Mouse (Mus musculus): ENCODE measurements around the gene Ralgps2. TPM values are rescaled to one million over a fixed set of nuclear protein-coding genes. Genes with fewer than 3 reads are reported as not detected.
A peak's percentile ranks its signal among the peaks of the same experiment; 100 is the strongest.

The Ralgps2 gene
- total RNA-seq, 1 experiment from 2014 or later = 28.6 TPM

DNA sequence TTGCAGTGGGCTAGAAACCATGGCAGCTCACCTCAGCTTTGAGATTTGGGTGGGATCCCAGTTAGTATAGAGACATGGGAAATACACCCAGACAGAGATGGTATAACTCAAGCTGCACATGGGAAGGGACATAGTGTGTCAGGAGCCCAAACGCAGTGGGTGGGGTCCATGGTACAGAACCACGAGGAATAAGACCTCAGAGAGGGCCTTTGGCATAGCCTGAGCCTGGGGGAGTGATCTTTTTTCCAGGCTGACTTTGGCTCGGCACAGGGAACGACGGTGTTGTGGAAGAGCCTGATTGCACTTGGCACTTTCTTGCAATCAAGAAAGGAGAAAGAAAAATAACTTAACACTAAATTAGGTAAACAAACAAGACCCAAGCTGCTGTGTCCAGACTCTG, 170.3 kb downstream of the Ralgps2 start:
- no peak for DNase-seq

DNA sequence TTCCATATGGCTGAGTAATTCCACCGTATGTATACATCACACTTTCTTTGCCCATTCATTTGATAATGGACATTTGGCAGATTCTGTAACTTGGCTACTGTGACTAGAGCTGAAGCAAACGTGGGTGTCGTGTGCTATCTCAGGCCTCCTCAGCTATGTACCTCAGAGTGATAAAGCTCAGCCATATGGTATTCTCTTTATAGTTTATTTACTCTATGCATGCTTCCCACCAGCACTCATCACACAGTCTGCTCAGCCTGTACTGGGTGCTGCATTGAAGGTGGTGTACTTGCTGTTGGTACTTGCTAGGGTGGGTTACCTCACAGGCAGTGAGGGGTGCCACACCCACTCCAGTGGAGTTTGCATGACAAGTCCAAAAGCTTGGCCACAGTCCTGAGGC, 174.1 kb downstream of the Ralgps2 start:
- DNase-seq = no peak

DNA sequence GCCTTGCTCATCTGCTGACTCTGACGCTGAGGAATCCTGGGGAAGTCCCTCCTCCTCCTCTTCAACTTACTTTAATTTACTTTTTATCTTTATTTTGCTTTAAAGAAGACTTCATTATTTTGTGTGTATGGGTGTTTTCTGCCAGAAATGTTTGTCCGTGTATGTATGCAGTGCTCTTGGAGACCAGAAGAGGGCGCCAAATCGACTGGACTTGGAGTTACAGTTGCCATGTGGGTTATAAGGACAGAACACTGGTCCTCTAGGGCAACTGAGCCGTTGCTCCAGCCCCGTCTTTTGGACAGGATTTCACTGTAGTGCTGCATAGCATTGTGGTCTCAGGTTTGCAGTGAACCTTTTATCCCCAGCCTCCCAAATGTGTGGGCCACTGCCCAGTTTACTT, 174.8 kb downstream of the Ralgps2 start:
- no peak for DNase-seq

DNA sequence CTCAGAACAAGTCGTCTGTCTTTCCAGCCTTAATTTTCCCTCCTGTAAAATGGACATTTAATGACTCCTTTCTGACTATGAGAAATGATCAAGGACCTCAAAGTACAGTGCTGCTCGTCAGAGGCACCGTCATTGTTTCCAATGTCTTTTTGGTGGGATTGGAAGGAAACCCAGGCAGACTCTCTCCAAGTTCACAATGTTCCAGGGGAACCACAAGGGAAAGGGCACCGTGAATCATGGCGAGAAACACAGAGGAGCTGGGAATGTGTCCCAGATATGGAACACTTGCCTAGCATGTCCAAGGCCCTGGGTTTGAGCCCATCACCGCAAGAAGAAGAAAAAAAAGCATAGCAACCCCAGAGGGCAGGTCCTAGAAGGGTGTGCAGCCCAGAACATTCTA, 176.1 kb downstream of the Ralgps2 start:
- DNase-seq = no peak

DNA sequence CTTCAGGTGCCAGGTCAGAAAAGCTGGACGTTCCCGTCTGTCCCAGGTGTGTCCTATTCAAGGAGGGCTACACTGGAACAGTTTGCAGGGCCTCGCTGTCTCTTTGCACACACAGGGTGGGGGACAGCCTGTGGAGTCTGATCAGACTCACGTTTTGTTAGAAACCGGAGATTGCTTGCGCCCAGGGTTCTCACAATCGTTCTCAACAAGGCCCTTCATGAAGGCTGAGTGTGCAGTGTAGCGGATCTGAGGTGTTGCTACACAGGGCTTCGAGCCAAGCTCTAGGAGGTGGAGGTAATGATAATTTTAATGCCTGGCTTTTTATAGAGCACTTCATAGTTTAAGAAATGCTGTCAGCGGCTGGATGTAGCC, 178.0 kb downstream of the Ralgps2 start:
- no peak for DNase-seq

DNA sequence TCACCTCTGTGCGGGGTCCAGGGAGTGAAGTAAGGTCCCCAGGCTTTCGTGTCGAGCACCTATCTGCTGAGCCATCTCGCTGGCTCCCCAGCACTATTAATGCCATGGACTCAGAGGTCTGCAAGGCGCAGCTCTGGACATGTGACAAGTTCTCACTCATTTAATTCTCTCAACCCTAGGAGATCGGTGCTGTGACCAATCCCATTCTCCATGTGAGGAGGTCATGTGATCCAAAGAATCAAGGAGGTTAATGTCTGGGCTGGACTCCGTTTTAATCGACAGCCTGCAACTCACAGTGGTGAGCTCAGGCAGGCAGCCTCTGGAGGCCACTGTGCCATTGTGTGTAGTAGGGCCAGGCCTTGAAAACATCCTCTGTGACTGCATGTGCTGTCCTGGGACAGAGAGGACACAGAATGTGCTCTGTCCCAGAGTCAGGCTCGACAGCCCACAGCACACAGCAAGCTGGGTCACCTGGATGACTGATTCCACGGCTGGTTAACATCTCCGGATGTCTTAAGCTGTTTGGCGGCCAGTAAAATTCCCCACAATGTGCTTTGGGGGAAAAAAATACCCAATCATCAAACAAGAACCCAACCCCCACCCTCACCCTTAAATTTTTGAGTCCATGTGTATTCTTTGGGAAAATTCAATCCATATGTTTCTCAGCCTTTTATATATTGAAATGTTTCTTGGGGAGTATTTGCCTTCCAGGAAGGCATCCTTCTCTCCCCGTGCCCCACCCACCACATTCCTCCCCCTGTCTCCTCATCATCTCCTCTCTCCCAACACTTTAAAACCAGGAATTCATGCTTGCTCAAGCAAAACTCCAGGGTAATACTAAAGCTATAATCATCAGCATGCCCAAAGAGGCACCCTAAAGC, 178.6 kb downstream of the Ralgps2 start:
- DNase-seq = no peak

DNA sequence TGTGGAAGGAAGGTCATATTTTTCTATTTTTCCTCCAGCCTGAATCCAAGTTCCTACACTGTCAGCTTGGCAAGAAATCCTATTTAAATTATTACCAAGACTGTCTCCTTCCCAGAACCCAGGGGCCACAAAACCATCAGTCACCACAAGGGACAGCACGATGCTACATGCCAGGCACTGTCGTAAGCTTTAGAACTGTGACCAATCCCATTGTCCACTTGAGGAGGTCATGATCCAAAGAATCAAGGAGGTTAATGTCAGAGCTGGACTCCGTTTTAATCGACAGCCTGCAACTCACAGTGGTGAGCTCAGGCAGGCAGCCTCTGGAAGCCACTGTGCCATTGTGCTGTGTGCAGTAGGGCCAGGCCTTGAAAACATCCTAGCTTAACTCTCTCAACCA, 181.1 kb downstream of the Ralgps2 start:
- no peak for DNase-seq

DNA sequence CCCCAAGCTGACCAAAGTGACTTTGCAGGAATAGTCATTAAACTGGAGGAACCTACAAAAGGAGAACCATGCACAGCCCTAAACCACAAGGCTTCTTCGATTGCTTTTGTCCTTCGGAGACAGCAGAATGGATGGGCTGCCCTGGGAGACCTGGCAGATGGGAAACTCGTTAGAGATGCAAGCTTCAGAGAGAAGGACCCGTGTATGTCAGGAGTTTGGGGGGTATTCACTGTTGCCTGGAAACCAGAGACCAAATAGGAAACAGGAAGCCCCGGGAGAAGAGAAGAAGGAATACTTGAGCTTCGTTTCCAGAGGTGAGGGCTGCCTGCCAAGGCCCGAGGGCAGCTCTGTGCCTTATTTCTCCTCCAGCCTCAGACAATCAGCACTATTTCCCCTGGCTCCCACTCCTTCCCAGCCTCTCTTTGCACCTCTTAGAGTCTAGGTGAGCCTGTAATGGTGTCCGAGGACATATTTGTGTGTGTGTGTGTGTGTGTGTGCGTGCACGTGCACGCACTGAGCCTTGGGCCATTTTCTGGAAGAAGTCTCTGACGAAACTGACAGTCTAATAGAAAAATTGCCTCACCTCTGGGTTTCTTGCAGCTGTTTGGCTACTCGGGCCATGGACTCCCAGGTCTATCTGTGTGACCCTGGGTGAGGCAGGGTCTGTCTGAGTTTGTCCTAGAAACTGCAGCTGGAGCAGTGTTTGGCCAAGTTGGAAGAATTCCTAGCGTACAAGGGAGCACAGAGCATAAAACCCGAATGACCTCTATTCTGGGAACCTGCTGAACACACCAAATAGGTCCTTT, 184.6 kb downstream of the Ralgps2 start:
- DNase-seq = peak; percentile 12

Other genes starting within 250 kb of the Ralgps2 start
- gene Fam20b, start 220.5 kb downstream of the Ralgps2 start, total RNA-seq (2021) = 40.7 and 42.9 TPM in 2 replicates
- gene Angptl1, start 101.1 kb downstream of the Ralgps2 start, total RNA-seq (2021) = 4.2 and 4.3 TPM in 2 replicates
- not detected in 2 replicates for gene Tex35, start 169.1 kb upstream of the Ralgps2 start, total RNA-seq (2021)

Data from adrenal gland, postnatal 14 days (tissue).